Mouse (Mus musculus) kidney, postnatal 4 days (tissue): ENCODE results near the gene Cracr2a.
"Not testable (repeated sequence)": the region's sequence is repeated elsewhere in the genome, so short reads cannot be mapped to it uniquely, and the experiment has no call there.

ENCODE experiments used
- DNase-seq, 2 experiments: peaks; one replicate each; pipeline ENCODE4 v3.0.0; 2021; ENCODE audit warnings: mixed read lengths in 2 of 2

The Cracr2a gene

DNA sequence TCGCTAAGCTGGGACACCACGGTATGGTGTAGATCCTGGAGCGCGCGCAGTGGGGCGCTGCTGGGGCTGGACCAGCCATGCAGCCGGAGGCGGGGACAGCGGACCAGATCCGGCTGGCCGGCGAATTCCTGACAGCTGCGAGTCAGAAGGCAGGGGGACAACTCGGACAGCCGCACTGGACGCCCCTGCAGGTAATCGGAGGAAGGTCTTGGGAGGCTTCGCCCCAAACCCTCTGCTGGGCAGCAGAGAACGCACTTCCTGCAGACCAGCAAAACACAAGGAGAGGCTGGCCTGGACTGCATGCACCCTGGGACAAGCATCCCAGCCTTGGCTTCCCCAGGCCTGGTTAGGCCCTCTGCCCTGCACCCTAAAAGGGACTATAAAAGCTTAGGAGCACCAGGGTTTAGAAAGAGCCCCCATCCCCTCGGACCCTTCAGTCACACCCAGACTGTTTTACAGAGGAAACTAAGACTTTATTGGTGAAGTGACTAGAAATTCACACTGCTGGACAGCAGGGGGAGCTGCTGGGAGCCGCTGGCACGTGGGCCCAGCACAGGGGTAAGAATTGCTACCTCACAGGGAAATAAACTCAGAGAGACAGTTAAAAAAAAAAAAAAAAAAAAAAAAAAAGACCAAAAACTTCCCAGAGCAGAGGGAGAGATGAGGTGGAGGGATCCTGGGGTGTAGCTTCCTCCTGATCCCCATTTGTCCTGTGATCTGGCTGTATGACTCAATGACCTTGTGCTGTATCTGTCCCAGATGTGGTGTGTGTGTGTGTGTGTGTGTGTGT is at the start of gene Cracr2a:
Cracr2a (plus strand) TSS at position 108 of the 790 bp plus-strand sequence.
- DNase-seq, result peak; percentile 91 to 95

DNA sequence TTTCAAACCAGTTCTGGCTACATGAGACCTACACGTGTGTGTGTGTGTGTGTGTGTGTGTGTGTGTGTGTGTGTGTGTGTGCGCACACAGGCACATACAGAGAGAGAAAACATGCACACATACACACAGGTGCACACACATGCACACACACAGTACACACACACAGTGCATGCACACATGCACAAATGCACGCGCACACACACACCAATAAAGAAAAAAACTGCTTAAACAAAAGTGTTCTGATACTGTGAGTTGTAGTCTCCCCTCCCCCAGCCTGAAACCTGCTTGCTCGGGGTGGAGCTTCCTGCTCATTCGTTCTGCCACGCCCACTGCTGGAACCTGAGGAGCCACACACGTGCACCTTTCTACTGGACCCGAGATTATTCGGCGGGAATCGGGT is 47.4 kb upstream of the Cracr2a start:
- DNase-seq, result not testable (repeated sequence)

DNA sequence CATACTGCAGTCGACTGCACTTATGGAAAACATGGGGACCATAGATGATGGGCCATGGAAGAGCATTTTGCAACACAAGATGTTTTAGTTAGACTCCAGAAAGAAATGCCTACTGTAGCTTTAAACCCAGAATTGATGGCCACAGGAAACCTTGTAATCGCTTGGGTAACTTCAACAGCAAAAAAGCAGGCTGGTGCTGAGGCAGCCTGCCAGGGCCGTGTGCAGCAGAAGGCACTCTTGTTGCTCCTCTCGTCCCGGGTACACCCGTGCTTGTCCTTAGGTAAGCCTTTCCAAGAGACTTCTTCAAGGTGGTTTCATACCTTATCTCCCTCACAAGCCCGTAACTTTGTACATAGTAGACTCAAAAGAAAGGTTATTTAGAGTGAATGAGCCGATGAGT is 40.0 kb upstream of the Cracr2a start:
- no peak for DNase-seq

GRCm38 (mm10) chr6:127522326-127522725 is 38.8 kb upstream of the Cracr2a start:
- DNase-seq, result no peak

GRCm38 (mm10) chr6:127524442-127524841 is 36.7 kb upstream of the Cracr2a start:
- peak; percentile 84 to 87 for DNase-seq

GRCm38 (mm10) chr6:127528625-127529024 is 32.5 kb upstream of the Cracr2a start:
- DNase-seq, result no peak

GRCm38 (mm10) chr6:127529451-127529850 is 31.7 kb upstream of the Cracr2a start:
- peak; percentile 72 to 73 for DNase-seq

DNA sequence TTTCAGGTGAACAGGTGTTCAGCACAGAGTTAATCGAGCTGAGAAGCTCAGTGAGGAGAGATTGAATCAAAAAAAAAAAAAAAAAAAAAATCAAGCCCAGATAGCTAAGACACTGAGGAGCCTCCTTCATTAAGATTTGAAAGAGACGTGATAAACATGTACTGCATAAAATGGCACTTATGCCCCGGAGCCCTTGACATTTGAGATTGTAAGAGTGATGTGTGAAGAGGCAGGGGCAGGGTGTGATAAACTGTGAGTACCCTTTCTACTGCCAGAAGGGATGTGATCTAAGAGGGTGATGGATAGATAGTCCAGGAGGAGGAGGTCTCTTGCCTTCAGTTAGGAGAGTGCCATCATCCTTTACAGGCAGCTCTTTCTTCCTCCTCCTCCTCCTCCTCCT is 30.9 kb upstream of the Cracr2a start:
- no peak for DNase-seq

DNA sequence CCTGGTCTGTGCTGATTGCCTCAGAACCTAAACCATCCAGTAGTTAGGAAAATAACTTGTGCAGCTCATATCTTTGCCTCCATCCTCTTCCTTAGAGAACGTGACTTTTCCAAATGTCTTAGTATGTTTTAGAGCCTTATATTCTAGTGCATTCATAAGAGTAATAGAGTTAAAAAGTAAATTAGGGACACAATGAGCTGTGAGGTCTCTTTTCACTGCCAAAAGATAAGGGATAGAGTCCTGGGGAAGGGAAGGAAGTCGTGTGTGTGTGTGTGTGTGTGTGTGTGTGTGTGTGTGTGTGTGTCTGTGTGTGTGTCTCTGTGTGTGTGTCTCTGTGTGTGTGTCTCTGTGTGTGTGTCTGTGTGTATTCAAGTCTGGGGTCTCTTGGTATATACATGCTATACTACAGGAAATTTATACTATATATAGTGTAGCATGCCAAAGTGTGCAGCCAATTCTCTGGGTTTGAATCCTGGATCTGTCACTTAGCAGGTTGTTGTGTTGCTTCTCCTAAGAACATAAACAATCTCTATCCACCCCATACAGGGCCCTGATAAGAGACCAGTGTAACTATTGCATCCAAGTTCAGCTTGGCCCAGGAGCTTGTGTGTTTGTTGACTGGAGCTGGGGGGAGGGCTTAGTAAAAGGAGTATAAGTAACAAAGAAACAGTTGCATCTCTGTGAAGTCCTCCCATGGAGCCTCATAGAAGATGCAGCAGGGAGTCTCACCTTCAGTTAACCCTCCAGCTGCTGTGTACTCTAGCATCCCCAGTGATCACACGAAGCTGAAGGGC is 29.5 kb upstream of the Cracr2a start:
- DNase-seq, result no peak

DNA sequence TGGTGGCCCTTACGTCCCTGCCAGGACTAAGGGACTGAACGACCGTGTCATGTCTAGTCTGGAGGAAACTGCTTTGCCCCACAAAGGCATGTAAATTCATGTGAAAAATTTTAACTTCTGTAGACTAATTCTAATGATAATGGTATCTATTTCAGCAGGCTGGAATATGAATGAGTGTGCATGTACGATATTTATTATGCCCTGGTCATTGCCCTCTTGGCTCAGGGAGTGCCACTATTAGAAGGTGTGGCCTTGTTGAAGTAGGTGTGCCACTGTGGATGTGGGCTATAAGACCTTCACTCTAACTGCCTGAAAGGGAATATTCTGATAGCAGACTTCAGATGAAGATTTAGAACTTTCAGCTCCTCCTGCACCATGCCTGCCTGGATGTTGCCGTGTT is 28.8 kb upstream of the Cracr2a start:
- no peak for DNase-seq

DNA sequence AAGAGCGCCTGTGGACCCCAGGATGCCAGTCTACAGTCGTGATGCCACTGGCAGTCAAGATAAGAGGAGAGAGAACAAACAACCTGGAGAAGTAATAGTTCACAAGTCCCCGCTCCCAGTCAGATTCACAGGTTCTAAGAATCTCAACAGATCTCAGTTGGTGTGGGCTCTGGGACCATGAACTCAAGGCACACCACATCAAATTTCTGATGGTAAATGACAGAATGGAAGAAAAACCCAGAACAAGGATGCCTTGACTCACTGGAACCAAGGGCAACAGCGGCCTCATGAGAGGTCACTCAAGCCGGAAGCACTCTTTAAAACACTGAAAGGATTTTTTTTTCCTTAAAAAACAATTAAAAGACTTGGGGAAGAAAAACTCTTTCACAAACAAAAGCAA is 27.4 kb upstream of the Cracr2a start:
- no peak for DNase-seq

DNA sequence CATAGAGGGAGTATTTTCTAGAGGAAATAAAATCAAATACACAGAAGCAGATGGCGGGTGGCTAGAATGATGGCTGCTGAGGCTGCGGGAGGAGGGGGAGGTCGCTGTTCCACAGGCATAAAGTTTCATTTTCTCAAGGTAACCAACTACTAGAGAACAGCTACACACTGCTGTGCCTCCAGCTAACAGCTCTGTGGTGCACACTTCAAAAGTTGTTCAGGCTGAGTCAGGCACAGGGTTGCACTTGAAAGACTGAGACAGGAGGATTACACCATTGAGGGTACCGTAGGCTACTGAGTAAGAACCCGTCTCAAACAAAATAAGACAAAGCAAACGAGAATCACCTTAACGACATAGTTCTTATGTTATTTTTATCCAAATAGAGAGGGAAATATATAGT is 24.1 kb upstream of the Cracr2a start:
- no peak for DNase-seq

- DNase-seq, result no peak
Observed at GRCm38 (mm10) chr6:127538118-127538517, 23.0 kb upstream of the Cracr2a start.

GRCm38 (mm10) chr6:127539226-127539625 is 21.9 kb upstream of the Cracr2a start:
- DNase-seq, result no peak

- no peak for DNase-seq
Observed at GRCm38 (mm10) chr6:127539659-127540058, 21.5 kb upstream of the Cracr2a start.

DNA sequence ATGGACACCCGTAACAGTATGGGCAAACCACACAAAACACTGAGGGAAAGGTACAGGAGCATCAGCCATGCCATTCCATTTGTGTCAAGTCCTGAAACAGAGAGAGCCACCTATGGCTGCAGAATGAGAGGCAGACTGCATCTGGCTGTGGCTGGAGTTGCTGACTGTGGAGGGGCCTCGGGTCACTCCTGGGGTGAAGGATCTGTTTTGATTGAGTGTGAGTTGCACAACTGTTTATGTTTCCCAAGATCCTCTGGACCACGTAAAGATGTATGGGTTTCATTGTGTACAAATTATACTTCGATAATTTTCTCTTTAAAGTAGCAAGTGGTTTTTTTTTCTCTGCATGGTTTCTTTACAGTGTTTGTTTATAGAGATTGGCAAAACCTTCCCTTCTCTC is 20.6 kb upstream of the Cracr2a start:
- no peak for DNase-seq

- peak; percentile 45 to 66 for DNase-seq
Observed at GRCm38 (mm10) chr6:127541617-127542374, 19.3 kb upstream of the Cracr2a start.

GRCm38 (mm10) chr6:127546676-127547075 is 14.5 kb upstream of the Cracr2a start:
- DNase-seq, result peak; percentile 90 to 92

DNA sequence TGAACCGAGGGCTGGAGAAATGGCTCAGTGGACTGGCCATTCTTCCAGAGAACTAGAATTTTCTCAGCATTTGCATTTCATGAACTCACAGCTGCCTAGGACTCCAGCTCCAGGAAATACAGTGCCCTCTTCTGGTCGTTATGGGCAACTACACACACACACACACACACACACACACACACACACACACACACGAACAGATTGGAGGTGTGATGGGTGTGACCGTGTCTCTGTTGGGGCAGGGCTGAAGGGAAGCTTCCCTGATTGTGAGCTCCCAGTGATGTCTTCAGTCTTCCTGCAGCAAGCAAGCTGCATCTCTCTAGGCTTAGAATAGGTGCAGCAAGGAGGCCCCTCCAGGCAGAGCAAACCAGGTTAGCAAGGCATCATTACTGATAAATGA is 8.2 kb upstream of the Cracr2a start:
- DNase-seq, result no peak

- peak in 1 of 2 experiments; percentile 19 for DNase-seq
Observed at GRCm38 (mm10) chr6:127555553-127555952, 5.6 kb upstream of the Cracr2a start.

- no peak for DNase-seq
Observed at GRCm38 (mm10) chr6:127560872-127561230, 287 bp upstream of the Cracr2a start.

GRCm38 (mm10) chr6:127563511-127563910 is 2.4 kb downstream of the Cracr2a start:
- no peak for DNase-seq
